Mouse (Mus musculus) C2C12 (cell line): ENCODE data around the gene Gm1604a. TPM values are rescaled to one million over a fixed set of nuclear protein-coding genes. Genes with fewer than 3 reads are reported as not detected.
"Not testable (repeated sequence)": the region's sequence is repeated elsewhere in the genome, so short reads cannot be mapped to it uniquely, and the experiment has no call there.

Source experiments
- H3K27me3 ChIP-seq: one replicate; pipeline ENCODE4 v1.6.1; 2011; ENCODE audit not compliant: control insufficient read depth, insufficient read depth, insufficient read length
- H3K36me3 ChIP-seq: one replicate; pipeline ENCODE4 v1.6.1; 2011; ENCODE audit not compliant: control insufficient read depth, insufficient read depth
- H3K4me3 ChIP-seq: one replicate; pipeline ENCODE4 v1.5.1; 2011; ENCODE audit warnings: mild to moderate bottlenecking, control low read depth; ENCODE audit not compliant: poor library complexity, insufficient read depth, severe bottlenecking
- H3K79me2 ChIP-seq: one replicate; pipeline ENCODE4 v1.6.1; 2011; ENCODE audit not compliant: control insufficient read depth, insufficient read depth
- H3K79me3 ChIP-seq: one replicate; pipeline ENCODE4 v1.6.1; 2011; ENCODE audit warnings: low read depth, control low read depth
- H3ac ChIP-seq: one replicate; pipeline ENCODE3; 2011; ENCODE audit warnings: low read depth; ENCODE audit not compliant: control insufficient read depth, insufficient read length
- polyA plus RNA-seq: library from polyadenylated mRNA; unstranded; fragments of >200 nt; fragmentation: generic; extraction: Trizol; gene quantifications from one replicate; pipeline ENCODE4 v1.2.1, GENCODE M21; 2012; ENCODE audit warnings: missing spikeins

The Gm1604a gene
- polyA plus RNA-seq, 1 experiment = not detected

- H3K36me3 ChIP-seq, H3K4me3 ChIP-seq, H3K79me3 ChIP-seq, H3K79me2 ChIP-seq, H3K27me3 ChIP-seq, H3ac ChIP-seq: not testable (repeated sequence)
Observed at GRCm38 (mm10) chr17:7075519-7075918, 50.2 kb downstream of the Gm1604a start.

- not testable (repeated sequence) for H3K79me3 ChIP-seq, H3ac ChIP-seq, H3K36me3 ChIP-seq, H3K4me3 ChIP-seq, H3K27me3 ChIP-seq, H3K79me2 ChIP-seq
Observed at GRCm38 (mm10) chr17:7079558-7079957, 54.2 kb downstream of the Gm1604a start.

- H3K79me3 ChIP-seq, H3K36me3 ChIP-seq, H3K4me3 ChIP-seq, H3K79me2 ChIP-seq, H3ac ChIP-seq, H3K27me3 ChIP-seq: not testable (repeated sequence)
Observed at GRCm38 (mm10) chr17:7084523-7084922, 59.2 kb downstream of the Gm1604a start.

- not testable (repeated sequence) for H3K4me3 ChIP-seq, H3K79me3 ChIP-seq, H3K36me3 ChIP-seq, H3K79me2 ChIP-seq, H3ac ChIP-seq, H3K27me3 ChIP-seq
Observed at GRCm38 (mm10) chr17:7085469-7086168, 60.3 kb downstream of the Gm1604a start.

GRCm38 (mm10) chr17:7086836-7087235 is 61.5 kb downstream of the Gm1604a start:
- H3K36me3 ChIP-seq, H3ac ChIP-seq, H3K79me2 ChIP-seq, H3K4me3 ChIP-seq, H3K79me3 ChIP-seq, H3K27me3 ChIP-seq: not testable (repeated sequence)

GRCm38 (mm10) chr17:7097835-7098519 is 72.6 kb downstream of the Gm1604a start:
- not testable (repeated sequence) for H3K79me2 ChIP-seq, H3ac ChIP-seq, H3K4me3 ChIP-seq, H3K27me3 ChIP-seq, H3K36me3 ChIP-seq, H3K79me3 ChIP-seq

GRCm38 (mm10) chr17:7099096-7099495 is 73.7 kb downstream of the Gm1604a start:
- not testable (repeated sequence) for H3K79me3 ChIP-seq, H3K27me3 ChIP-seq, H3K36me3 ChIP-seq, H3K4me3 ChIP-seq, H3K79me2 ChIP-seq, H3ac ChIP-seq

- H3K79me2 ChIP-seq, H3K4me3 ChIP-seq, H3K27me3 ChIP-seq, H3ac ChIP-seq, H3K36me3 ChIP-seq, H3K79me3 ChIP-seq: not testable (repeated sequence)
Observed at GRCm38 (mm10) chr17:7102945-7103344, 77.6 kb downstream of the Gm1604a start.

- H3K4me3 ChIP-seq, H3K79me2 ChIP-seq, H3ac ChIP-seq, H3K27me3 ChIP-seq, H3K36me3 ChIP-seq, H3K79me3 ChIP-seq: not testable (repeated sequence)
Observed at GRCm38 (mm10) chr17:7111658-7112057, 86.3 kb downstream of the Gm1604a start.

- not testable (repeated sequence) for H3K79me2 ChIP-seq, H3ac ChIP-seq, H3K79me3 ChIP-seq, H3K4me3 ChIP-seq, H3K27me3 ChIP-seq, H3K36me3 ChIP-seq
Observed at GRCm38 (mm10) chr17:7116265-7116664, 90.9 kb downstream of the Gm1604a start.

- not testable (repeated sequence) for H3K27me3 ChIP-seq, H3ac ChIP-seq, H3K79me2 ChIP-seq, H3K36me3 ChIP-seq, H3K4me3 ChIP-seq, H3K79me3 ChIP-seq
Observed at GRCm38 (mm10) chr17:7120835-7121234, 95.5 kb downstream of the Gm1604a start.

- not testable (repeated sequence) for H3K27me3 ChIP-seq, H3ac ChIP-seq, H3K79me2 ChIP-seq, H3K36me3 ChIP-seq, H3K4me3 ChIP-seq, H3K79me3 ChIP-seq
Observed at GRCm38 (mm10) chr17:7122554-7122953, 97.2 kb downstream of the Gm1604a start.
